Mouse (Mus musculus): ENCODE results near the gene Sirt2.

The Sirt2 gene

GRCm38 (mm10) chr7:28766173-28766879 is at the start of gene Sirt2:
TSS of gene Sirt2 (plus strand) at chr7:28766735.
- DNase-seq = peak; percentile 98

- DNase-seq = no peak
Measured at GRCm38 (mm10) chr7:28717726-28718125, 48.8 kb upstream of the Sirt2 start.

- no peak for DNase-seq
Measured at GRCm38 (mm10) chr7:28719159-28719558, 47.4 kb upstream of the Sirt2 start.

- no peak for DNase-seq
Measured at GRCm38 (mm10) chr7:28719650-28720049, 46.9 kb upstream of the Sirt2 start.

- DNase-seq = peak; percentile 45 to 79
Measured at GRCm38 (mm10) chr7:28720753-28721537, 45.6 kb upstream of the Sirt2 start.

- DNase-seq = no peak
Measured at GRCm38 (mm10) chr7:28722079-28722478, 44.5 kb upstream of the Sirt2 start.

GRCm38 (mm10) chr7:28724613-28725012 is 41.9 kb upstream of the Sirt2 start:
- DNase-seq = no peak

GRCm38 (mm10) chr7:28726600-28726999 is 39.9 kb upstream of the Sirt2 start:
- DNase-seq = peak; percentile 77 to 85

GRCm38 (mm10) chr7:28727649-28728340 is 38.7 kb upstream of the Sirt2 start:
- no peak for DNase-seq

- peak; percentile 87 to 88 for DNase-seq
Measured at GRCm38 (mm10) chr7:28732341-28733142, 34.0 kb upstream of the Sirt2 start.

- DNase-seq = no peak
Measured at GRCm38 (mm10) chr7:28733211-28733610, 33.3 kb upstream of the Sirt2 start.

GRCm38 (mm10) chr7:28735701-28736100 is 30.8 kb upstream of the Sirt2 start:
- no peak for DNase-seq

- no peak for DNase-seq
Measured at GRCm38 (mm10) chr7:28739829-28740228, 26.7 kb upstream of the Sirt2 start.

GRCm38 (mm10) chr7:28740949-28741348 is 25.6 kb upstream of the Sirt2 start:
- no peak for DNase-seq

GRCm38 (mm10) chr7:28741368-28741708 is 25.2 kb upstream of the Sirt2 start:
- DNase-seq = no peak

- DNase-seq = peak; percentile 95
Measured at GRCm38 (mm10) chr7:28741709-28742438, 24.7 kb upstream of the Sirt2 start, which contains the start of the genes Mrps12 and Sars2. TSS of gene Mrps12 (minus strand) at chr7:28741820. TSS of gene Sars2 (plus strand) at chr7:28741992.

GRCm38 (mm10) chr7:28749935-28750334 is 16.6 kb upstream of the Sirt2 start:
- no peak for DNase-seq

- DNase-seq = no peak
Measured at GRCm38 (mm10) chr7:28756079-28756478, 10.5 kb upstream of the Sirt2 start, which contains the start of gene Ccer2. TSS of gene Ccer2 (plus strand) at chr7:28756174.

GRCm38 (mm10) chr7:28758623-28759022 is 7.9 kb upstream of the Sirt2 start:
- DNase-seq = no peak

GRCm38 (mm10) chr7:28761907-28762306 is 4.6 kb upstream of the Sirt2 start:
- DNase-seq = no peak

GRCm38 (mm10) chr7:28765211-28765610 is 1.3 kb upstream of the Sirt2 start:
- no peak for DNase-seq

- DNase-seq = no peak
Measured at GRCm38 (mm10) chr7:28766910-28767309, 375 bp downstream of the Sirt2 start.

Measured in lung, postnatal 4 days (tissue).